Mouse (Mus musculus): Measurements from ENCODE around the gene Drd1.

DNA sequence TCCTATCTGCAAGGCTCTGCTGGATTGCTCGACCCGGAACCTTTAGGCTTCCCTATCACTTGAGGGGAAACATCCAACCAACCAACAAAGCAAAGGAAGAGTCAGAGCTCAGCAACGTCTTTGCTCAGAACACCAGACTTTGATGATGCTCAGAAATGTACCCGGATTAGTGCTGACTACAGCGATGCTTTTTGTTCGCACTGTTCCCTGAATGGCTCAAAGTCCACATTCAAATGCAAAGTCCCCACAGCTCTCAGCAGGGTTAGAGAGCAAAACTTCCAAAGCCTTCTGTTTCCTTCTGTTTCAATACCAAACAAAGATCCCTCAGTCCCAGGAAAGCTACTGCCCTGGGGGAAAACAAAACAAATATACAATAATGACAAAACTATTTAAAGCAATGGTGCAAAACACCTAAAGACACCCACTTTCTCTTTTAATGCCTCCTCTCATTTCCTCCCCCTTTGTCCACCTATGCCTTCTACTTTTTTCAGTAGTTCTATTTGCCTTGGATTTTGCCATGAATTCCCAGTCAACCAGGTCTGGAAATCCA lies 12.2 kb upstream of the Drd1 start:
- no peak for TF ChIP-seq CTCF (IDR thresholded peaks at IDR 0.05; ENCODE audit: low read depth, low read length)
- no peak for TF ChIP-seq POLR2A (IDR thresholded peaks at IDR 0.05; ENCODE audit: borderline replicate concordance, low read depth, low read length)

Data from bone marrow macrophage, adult 2 months (primary cell).